Mouse (Mus musculus): ENCODE measurements around the gene Tcp10c. TPM values are rescaled to one million over a fixed set of nuclear protein-coding genes. Genes with fewer than 3 reads are reported as not detected.
"Not testable (repeated sequence)": the region's sequence is repeated elsewhere in the genome, so short reads cannot be mapped to it uniquely, and the experiment has no call there.

The Tcp10c gene
- polyA plus RNA-seq, 1 experiment from 2014 or later, result not detected

- 91% methylated on average over 7 of the region's 7 CpGs for WGBS
- DNase-seq (ENCODE audit: low spot score); H3K4me2 ChIP-seq (ENCODE audit: low read length); H3K36me3 ChIP-seq (ENCODE audit: control insufficient read depth, insufficient read depth, low read length); H3K9me3 ChIP-seq (replicated peaks; ENCODE audit: control insufficient read depth, low read length); H3K27ac ChIP-seq (ENCODE audit: low read depth, low read length); H3K4me3 ChIP-seq (ENCODE audit: low read depth, low read length); H3K9ac ChIP-seq (ENCODE audit: low read length); H3K4me1 ChIP-seq (ENCODE audit: control insufficient read depth, insufficient read depth, low read length); H3K27me3 ChIP-seq (replicated peaks; ENCODE audit: control insufficient read depth, insufficient read depth, low read length); ATAC-seq: not testable (repeated sequence)
Measured at GRCm38 (mm10) chr17:13368658-13369057, 14.3 kb downstream of the Tcp10c start.

GRCm38 (mm10) chr17:13370746-13371145, 16.4 kb downstream of the Tcp10c start:
- H3K4me1 ChIP-seq (ENCODE audit: control insufficient read depth, insufficient read depth, low read length); H3K9ac ChIP-seq (ENCODE audit: low read length); ATAC-seq; H3K4me3 ChIP-seq (ENCODE audit: low read depth, low read length); H3K36me3 ChIP-seq (ENCODE audit: control insufficient read depth, insufficient read depth, low read length); DNase-seq (ENCODE audit: low spot score); H3K9me3 ChIP-seq (replicated peaks; ENCODE audit: control insufficient read depth, low read length); H3K27me3 ChIP-seq (replicated peaks; ENCODE audit: control insufficient read depth, insufficient read depth, low read length); H3K27ac ChIP-seq (ENCODE audit: low read depth, low read length); H3K4me2 ChIP-seq (ENCODE audit: low read length): not testable (repeated sequence)
- 75% methylated on average over 4 of the region's 6 CpGs for WGBS

- 87% methylated on average over 3 of the region's 3 CpGs for WGBS
- not testable (repeated sequence) for H3K27me3 ChIP-seq (replicated peaks; ENCODE audit: control insufficient read depth, insufficient read depth, low read length); H3K4me2 ChIP-seq (ENCODE audit: low read length); H3K4me1 ChIP-seq (ENCODE audit: control insufficient read depth, insufficient read depth, low read length); H3K27ac ChIP-seq (ENCODE audit: low read depth, low read length); DNase-seq (ENCODE audit: low spot score); H3K36me3 ChIP-seq (ENCODE audit: control insufficient read depth, insufficient read depth, low read length); H3K9me3 ChIP-seq (replicated peaks; ENCODE audit: control insufficient read depth, low read length); ATAC-seq; H3K9ac ChIP-seq (ENCODE audit: low read length); H3K4me3 ChIP-seq (ENCODE audit: low read depth, low read length)
Measured at GRCm38 (mm10) chr17:13378341-13378740, 24.0 kb downstream of the Tcp10c start.

- H3K9ac ChIP-seq (ENCODE audit: low read length); H3K4me1 ChIP-seq (ENCODE audit: control insufficient read depth, insufficient read depth, low read length); H3K4me2 ChIP-seq (ENCODE audit: low read length); H3K4me3 ChIP-seq (ENCODE audit: low read depth, low read length); H3K9me3 ChIP-seq (replicated peaks; ENCODE audit: control insufficient read depth, low read length); H3K27ac ChIP-seq (ENCODE audit: low read depth, low read length); H3K27me3 ChIP-seq (replicated peaks; ENCODE audit: control insufficient read depth, insufficient read depth, low read length); H3K36me3 ChIP-seq (ENCODE audit: control insufficient read depth, insufficient read depth, low read length): not testable (repeated sequence)
- peak; percentile 61 for ATAC-seq
- 76% methylated on average over 5 of the region's 7 CpGs for WGBS
- DNase-seq (ENCODE audit: low spot score), result peak; percentile 3
Measured at GRCm38 (mm10) chr17:13379951-13380615, 25.7 kb downstream of the Tcp10c start.

GRCm38 (mm10) chr17:13381286-13381685, 26.9 kb downstream of the Tcp10c start:
- not testable (repeated sequence) for H3K9ac ChIP-seq (ENCODE audit: low read length); H3K4me2 ChIP-seq (ENCODE audit: low read length); H3K27ac ChIP-seq (ENCODE audit: low read depth, low read length); H3K4me3 ChIP-seq (ENCODE audit: low read depth, low read length); DNase-seq (ENCODE audit: low spot score); H3K36me3 ChIP-seq (ENCODE audit: control insufficient read depth, insufficient read depth, low read length); H3K9me3 ChIP-seq (replicated peaks; ENCODE audit: control insufficient read depth, low read length); ATAC-seq; H3K27me3 ChIP-seq (replicated peaks; ENCODE audit: control insufficient read depth, insufficient read depth, low read length); H3K4me1 ChIP-seq (ENCODE audit: control insufficient read depth, insufficient read depth, low read length)
- 93% methylated on average over 2 of the region's 2 CpGs for WGBS

GRCm38 (mm10) chr17:13391020-13391419, 36.6 kb downstream of the Tcp10c start:
- not testable (repeated sequence) for H3K36me3 ChIP-seq (ENCODE audit: control insufficient read depth, insufficient read depth, low read length); H3K27me3 ChIP-seq (replicated peaks; ENCODE audit: control insufficient read depth, insufficient read depth, low read length); H3K4me2 ChIP-seq (ENCODE audit: low read length); H3K9me3 ChIP-seq (replicated peaks; ENCODE audit: control insufficient read depth, low read length); H3K9ac ChIP-seq (ENCODE audit: low read length); H3K4me3 ChIP-seq (ENCODE audit: low read depth, low read length); H3K4me1 ChIP-seq (ENCODE audit: control insufficient read depth, insufficient read depth, low read length); H3K27ac ChIP-seq (ENCODE audit: low read depth, low read length); DNase-seq (ENCODE audit: low spot score)
- no CpG with 5 or more reads among the region's 4 CpGs for WGBS
- peak; percentile 75; the same call in 1 of the 2 replicates for ATAC-seq

GRCm38 (mm10) chr17:13399961-13400360, 45.6 kb downstream of the Tcp10c start:
- not testable (repeated sequence) for ATAC-seq; H3K9me3 ChIP-seq (replicated peaks; ENCODE audit: control insufficient read depth, low read length); H3K27me3 ChIP-seq (replicated peaks; ENCODE audit: control insufficient read depth, insufficient read depth, low read length); DNase-seq (ENCODE audit: low spot score); H3K36me3 ChIP-seq (ENCODE audit: control insufficient read depth, insufficient read depth, low read length); H3K4me3 ChIP-seq (ENCODE audit: low read depth, low read length); H3K4me1 ChIP-seq (ENCODE audit: control insufficient read depth, insufficient read depth, low read length); H3K27ac ChIP-seq (ENCODE audit: low read depth, low read length); H3K4me2 ChIP-seq (ENCODE audit: low read length); H3K9ac ChIP-seq (ENCODE audit: low read length)
- 92% methylated on average over 4 of the region's 5 CpGs for WGBS

GRCm38 (mm10) chr17:13402118-13402517, 47.7 kb downstream of the Tcp10c start:
- H3K9ac ChIP-seq (ENCODE audit: low read length); ATAC-seq: not testable (repeated sequence)

GRCm38 (mm10) chr17:13403527-13404131, 49.3 kb downstream of the Tcp10c start:
- not testable (repeated sequence) for H3K27me3 ChIP-seq (replicated peaks; ENCODE audit: control insufficient read depth, insufficient read depth, low read length); H3K36me3 ChIP-seq (ENCODE audit: control insufficient read depth, insufficient read depth, low read length); H3K4me3 ChIP-seq (ENCODE audit: low read depth, low read length); DNase-seq (ENCODE audit: low spot score); H3K9ac ChIP-seq (ENCODE audit: low read length); H3K27ac ChIP-seq (ENCODE audit: low read depth, low read length); H3K4me1 ChIP-seq (ENCODE audit: control insufficient read depth, insufficient read depth, low read length); H3K9me3 ChIP-seq (replicated peaks; ENCODE audit: control insufficient read depth, low read length); ATAC-seq; H3K4me2 ChIP-seq (ENCODE audit: low read length)
- 77% methylated on average over 5 of the region's 5 CpGs for WGBS

More at GRCm38 (mm10) chr17:13402118-13402517, 47.7 kb downstream of the Tcp10c start:
- H3K4me1 ChIP-seq (ENCODE audit: control insufficient read depth, insufficient read depth, low read length); H3K4me3 ChIP-seq (ENCODE audit: low read depth, low read length); DNase-seq (ENCODE audit: low spot score); H3K9me3 ChIP-seq (replicated peaks; ENCODE audit: control insufficient read depth, low read length); H3K27me3 ChIP-seq (replicated peaks; ENCODE audit: control insufficient read depth, insufficient read depth, low read length); H3K27ac ChIP-seq (ENCODE audit: low read depth, low read length); H3K36me3 ChIP-seq (ENCODE audit: control insufficient read depth, insufficient read depth, low read length); H3K4me2 ChIP-seq (ENCODE audit: low read length): not testable (repeated sequence)

Data from forebrain, embryonic 14.5 days (tissue).